Mouse (Mus musculus): Measurements from ENCODE around the gene Cep350.

Gene Cep350

DNA sequence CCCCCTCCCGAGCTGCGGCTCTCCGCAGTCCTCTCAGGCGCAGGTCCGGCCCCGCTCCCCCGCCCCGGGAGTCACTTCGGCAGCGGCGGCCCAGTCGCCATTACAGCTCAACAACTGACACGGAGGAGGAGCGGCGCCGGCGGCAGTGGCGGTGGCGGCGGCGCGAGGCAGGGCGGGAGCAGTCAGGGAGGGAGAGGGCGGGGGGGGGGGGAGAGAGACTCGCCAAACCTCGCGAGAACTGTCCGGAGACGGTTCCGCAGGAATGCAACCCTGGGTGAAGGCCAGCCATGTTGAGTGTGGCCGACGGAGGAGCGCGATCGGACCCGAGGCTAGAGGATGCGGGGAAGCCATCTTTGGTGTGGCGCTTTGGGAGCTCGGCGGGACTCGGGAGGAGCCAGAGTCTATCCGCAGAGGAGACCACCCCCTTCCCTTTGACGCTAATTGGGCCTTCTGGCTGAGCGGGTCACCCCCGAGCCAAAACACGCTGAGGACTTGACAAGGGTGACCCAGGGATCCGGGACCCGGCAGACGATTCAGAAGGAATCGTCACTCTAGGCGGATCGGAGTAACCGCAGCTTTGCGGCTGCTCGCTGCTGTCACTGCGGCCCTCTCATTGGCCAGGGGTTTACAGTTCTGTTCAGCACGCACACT, at the start of gene Cep350:
Gene Cep350, minus strand, starts transcription at position 188 of the 651 bp plus-strand sequence.
- ChIA-PET CTCF (interaction anchor here (0.5 to 1.9 kb wide), 9 partner anchors 34 to 1692 kb away, joined by 4 to 10 read pairs (median 5); partner anchors contain the start of genes Tor1aip1 (in 1 of the 4) and Tor1aip2 (in 1 of the 4)), POLR2A (interaction anchor here (0.5 to 2.4 kb wide), 82 partner anchors 9 to 1538 kb away, joined by 3 to 34 read pairs (median 4); partner anchors contain the start of genes Tor1aip1 (in 3 of the 4), Tor1aip2 (in 3 of the 4), Qsox1 (in 2 of the 4) and Abl2 (in 1 of the 4))

DNA sequence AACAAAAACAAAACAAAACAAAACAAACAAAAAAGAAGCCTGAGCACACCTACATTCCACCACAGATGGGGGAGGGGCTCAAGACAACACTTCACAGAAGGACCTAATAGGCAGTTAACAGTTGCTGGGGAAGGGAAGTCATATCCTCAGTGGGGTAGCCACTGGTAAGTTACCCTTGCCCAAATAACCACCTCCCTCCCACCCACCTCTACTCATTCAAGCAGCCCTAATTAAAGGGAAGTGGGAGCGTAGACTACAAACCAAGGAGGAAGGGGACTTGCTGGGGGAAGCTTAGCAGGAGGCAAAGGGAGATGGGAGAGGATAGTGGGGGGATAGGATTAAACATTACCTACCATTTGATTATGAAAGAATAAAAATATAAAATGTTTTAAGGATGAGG, 47.3 kb upstream of the Cep350 start:
- ChIA-PET CTCF (interaction anchor here in 1 of 4 experiments (0.8 kb wide), 1 partner anchor 10 kb away, joined by 3 read pairs; no protein-coding TSS in a partner anchor), POLR2A (interaction anchor here in 2 of 4 experiments (0.9 to 5.0 kb wide), 7 partner anchors 13 to 48 kb away, joined by 3 to 41 read pairs (median 5); partner anchors contain the start of genes Cep350 (in 1 of the 2), Tor1aip1 (in 1 of the 2) and Tor1aip2 (in 1 of the 2))

- POLR2A ChIA-PET = interaction anchor here in 2 of 4 experiments (1.5 to 5.0 kb wide), 4 partner anchors 16 to 47 kb away, joined by 5 to 41 read pairs (median 10); partner anchors contain the start of genes Cep350 (in 1 of the 2), Tor1aip1 (in 1 of the 2) and Tor1aip2 (in 1 of the 2)
These were observed 46.7 kb upstream of the Cep350 start for GRCm38 (mm10) chr1:156019800-156020199.

DNA sequence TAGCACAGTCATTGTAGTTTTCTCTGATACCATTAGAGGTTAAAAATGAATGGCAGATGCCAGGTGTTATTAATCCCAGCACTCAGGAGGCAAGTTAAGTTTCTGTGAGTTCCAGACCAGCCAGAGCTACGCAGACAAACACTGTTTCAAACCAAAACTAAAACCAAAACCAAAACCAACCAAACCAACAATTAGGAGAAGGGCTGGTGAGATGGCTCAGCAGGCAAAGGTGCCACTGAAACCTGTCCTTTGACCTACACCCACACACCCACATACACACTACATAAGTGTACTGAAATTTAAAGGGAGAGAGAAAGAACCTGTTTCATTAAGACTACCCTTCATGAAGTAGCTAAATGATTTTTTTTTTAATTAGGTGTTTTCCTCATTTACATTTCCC, 35.9 kb upstream of the Cep350 start:
- ChIA-PET CTCF (no interaction called here), POLR2A (interaction anchor here in 1 of 4 experiments (0.9 kb wide), 1 partner anchor 27 kb away, joined by 3 read pairs; the partner anchor contains the start of gene Tor1aip1)

More at GRCm38 (mm10) chr1:156019800-156020199, 46.7 kb upstream of the Cep350 start:
- CTCF ChIA-PET = no interaction called here

GRCm38 (mm10) chr1:156005906-156006305, 32.9 kb upstream of the Cep350 start:
- ChIA-PET POLR2A (interaction anchor here in 2 of 4 experiments (0.6 to 1.8 kb wide), 5 partner anchors 30 to 273 kb away, joined by 3 to 6 read pairs (median 4); partner anchors contain the start of genes Cep350 (in 2 of the 2) and Tor1aip1 (in 1 of the 2)), CTCF (no interaction called here)

DNA sequence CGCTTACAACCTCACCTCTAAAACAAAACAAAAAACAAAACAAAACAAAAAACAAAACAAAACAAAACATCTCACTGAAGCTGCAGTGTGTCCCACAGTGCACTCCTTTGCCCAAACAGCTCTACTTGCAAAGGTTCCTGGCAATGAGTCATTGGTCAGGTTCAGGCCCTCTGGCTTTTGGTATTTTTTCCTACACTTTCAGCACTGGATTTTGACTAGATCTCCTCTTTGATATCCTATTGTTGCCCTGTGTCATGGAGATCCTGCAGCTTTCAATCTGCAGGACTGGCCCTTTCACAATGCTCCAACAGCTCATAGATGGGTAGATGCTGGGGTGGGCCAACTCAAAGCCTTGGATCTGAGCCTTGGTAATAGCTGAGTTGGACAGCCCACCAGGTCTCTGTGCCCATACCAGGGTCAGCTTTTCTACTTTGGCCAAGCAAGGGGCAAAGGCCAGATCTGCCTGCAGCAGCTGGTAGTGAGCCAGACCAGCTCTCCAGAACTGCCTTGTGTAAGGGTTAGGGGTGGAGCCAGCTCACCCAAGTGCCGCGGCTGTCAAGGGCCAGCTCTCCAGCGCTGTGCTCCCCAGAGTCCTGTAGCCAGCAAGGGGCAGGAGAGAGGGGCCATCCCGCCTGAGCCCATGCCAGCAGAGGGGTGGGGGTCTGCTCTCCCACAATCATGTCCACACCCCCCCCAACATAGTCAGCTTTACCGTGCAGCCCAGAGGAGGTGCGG, 30.3 kb upstream of the Cep350 start:
- ChIA-PET POLR2A (interaction anchor here in 3 of 4 experiments (0.5 to 1.6 kb wide), 9 partner anchors 8 to 40 kb away, joined by 3 to 5 read pairs (median 4); partner anchors contain the start of genes Cep350 (in 2 of the 3), Tor1aip2 (in 2 of the 3) and Tor1aip1 (in 1 of the 3)), CTCF (interaction anchor here in 1 of 4 experiments (0.9 kb wide), 1 partner anchor 33 kb away, joined by 3 read pairs; no protein-coding TSS in a partner anchor)

- CTCF ChIA-PET = no interaction called here
- POLR2A ChIA-PET = interaction anchor here in 2 of 4 experiments (1.2 to 1.5 kb wide), 2 partner anchors 30 to 41 kb away, joined by 3 to 4 read pairs; partner anchors contain the start of gene Cep350 (in 1 of the 2)
These were observed 29.3 kb upstream of the Cep350 start for GRCm38 (mm10) chr1:156002366-156002765.

DNA sequence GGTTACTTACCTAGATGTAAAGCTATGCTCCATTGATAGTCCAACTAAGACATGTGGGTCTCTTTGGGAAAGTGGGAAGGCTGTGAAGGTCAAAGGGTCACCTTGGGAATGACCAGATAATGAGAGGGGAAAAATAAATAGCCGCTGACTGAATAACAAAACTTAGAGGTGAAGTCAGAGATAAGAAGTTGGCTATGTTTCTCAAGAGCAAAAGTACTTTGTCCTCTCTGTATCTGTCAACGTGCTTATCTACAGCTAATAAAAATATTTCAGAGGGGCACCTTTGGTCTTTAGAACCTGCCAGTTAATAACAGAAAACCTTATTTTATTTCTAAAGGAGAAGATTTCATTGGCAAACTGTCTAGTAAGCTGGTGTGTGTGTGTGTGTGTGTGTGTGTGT, 22.6 kb upstream of the Cep350 start:
- ChIA-PET POLR2A (interaction anchor here in 3 of 4 experiments (0.5 to 1.7 kb wide), 5 partner anchors 9 to 426 kb away, joined by 3 to 6 read pairs (median 5); partner anchors contain the start of genes Cep350 (in 1 of the 3), Tor1aip1 (in 1 of the 3) and Tor1aip2 (in 1 of the 3)), CTCF (interaction anchor here in 2 of 4 experiments (0.7 to 0.8 kb wide), 2 partner anchors 90 to 958 kb away, joined by 3 to 6 read pairs; no protein-coding TSS in a partner anchor)

GRCm38 (mm10) chr1:155994524-155994923, 21.5 kb upstream of the Cep350 start:
- POLR2A ChIA-PET = interaction anchor here in 1 of 4 experiments (1.0 to 1.7 kb wide), 3 partner anchors 10 to 21 kb away, joined by 3 to 6 read pairs (median 5); partner anchors contain the start of gene Cep350
- CTCF ChIA-PET = no interaction called here

- ChIA-PET CTCF (no interaction called here), POLR2A (interaction anchor here in 3 of 4 experiments (0.6 to 0.7 kb wide), 5 partner anchors 17 to 64 kb away, joined by 3 to 10 read pairs (median 4); partner anchors contain the start of gene Cep350 (in 1 of the 3))
These were observed 17.3 kb upstream of the Cep350 start for GRCm38 (mm10) chr1:155990391-155990790.

GRCm38 (mm10) chr1:155989387-155989786, 16.3 kb upstream of the Cep350 start:
- POLR2A ChIA-PET = no interaction called here

DNA sequence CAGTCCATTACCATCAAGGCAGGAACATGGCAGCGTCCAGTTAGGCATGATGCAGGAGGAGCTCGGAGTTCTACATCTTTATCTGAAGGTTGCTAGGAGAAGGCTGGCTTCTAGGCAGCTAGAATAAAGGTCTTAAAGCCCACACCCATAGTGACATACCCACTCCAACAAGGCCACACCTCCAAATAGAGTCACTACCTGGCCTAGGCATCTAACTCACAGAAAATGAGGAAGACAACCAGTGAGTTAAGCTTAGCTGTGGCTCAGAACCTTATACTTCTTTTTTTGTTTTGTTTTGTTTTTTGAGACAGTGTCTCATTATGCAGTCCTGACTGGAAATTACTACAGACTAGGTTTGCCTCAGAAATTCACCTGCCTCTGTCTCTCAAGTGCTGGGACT, 14.6 kb upstream of the Cep350 start:
- CTCF ChIA-PET = no interaction called here
- POLR2A ChIA-PET = no interaction called here

More at GRCm38 (mm10) chr1:155989387-155989786, 16.3 kb upstream of the Cep350 start:
- CTCF ChIA-PET = no interaction called here

DNA sequence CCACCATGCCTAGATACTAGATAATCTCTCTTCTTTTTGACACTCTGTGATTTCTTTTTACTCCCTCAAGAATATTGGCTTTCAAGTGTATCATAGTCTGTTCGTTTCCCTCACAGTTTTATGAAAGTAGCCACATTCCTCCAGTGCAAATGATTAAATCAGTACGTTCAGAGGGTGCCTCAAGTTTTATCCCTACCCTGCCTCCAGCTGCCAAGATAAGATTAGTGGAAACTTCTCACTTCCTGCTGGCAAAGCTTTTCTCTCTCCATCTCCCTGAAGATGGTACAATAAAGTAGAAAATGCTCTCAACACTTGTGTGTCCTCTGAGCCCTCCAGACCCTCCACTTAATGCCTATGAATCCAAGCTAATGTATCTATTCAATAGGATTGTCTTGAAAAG, 1.9 kb upstream of the Cep350 start:
- CTCF ChIA-PET = no interaction called here
- POLR2A ChIA-PET = interaction anchor here in 1 of 4 experiments (1.0 kb wide), 1 partner anchor 61 kb away, joined by 3 read pairs; the partner anchor contains the start of genes Tor1aip1 and Tor1aip2

DNA sequence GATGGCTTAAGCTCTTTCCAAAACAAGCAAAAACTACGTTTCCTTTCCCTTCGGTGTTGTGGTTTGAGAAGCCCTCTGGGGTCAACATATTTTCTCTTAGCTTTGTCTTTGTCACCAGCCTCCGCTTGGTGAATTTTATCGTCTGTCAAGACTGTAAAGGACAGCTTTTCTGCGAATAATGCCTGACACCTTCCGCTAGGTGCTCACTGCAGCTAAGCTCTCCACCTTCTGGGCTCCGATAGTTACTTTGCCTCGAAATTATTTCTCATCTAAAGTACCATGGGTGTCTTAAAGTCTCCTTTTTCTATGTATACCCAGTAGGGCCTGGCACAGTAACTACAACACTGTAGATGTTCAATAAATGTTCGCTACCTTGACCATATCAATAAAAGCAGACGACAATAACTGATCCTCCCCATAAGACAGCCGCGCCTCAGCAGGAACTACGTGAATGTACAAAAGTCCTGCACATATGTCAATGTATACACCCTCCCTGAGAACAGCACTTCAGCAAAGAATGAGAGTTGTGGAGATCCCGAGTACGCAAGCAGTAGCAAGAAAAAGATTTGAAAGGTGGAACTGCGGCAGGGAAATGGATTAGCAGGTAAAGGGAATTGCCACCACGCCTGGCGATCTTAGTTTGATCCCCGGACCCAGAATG, 794 bp upstream of the Cep350 start:
- ChIA-PET CTCF (interaction anchor here (0.7 to 1.9 kb wide), 6 partner anchors 62 to 76 kb away, joined by 4 to 10 read pairs (median 5); partner anchors contain the start of genes Tor1aip1 (in 1 of the 4) and Tor1aip2 (in 1 of the 4)), POLR2A (interaction anchor here (0.5 to 2.4 kb wide), 63 partner anchors 9 to 875 kb away, joined by 3 to 34 read pairs (median 4); partner anchors contain the start of genes Tor1aip1 (in 3 of the 4), Tor1aip2 (in 3 of the 4), Qsox1 (in 2 of the 4) and Acbd6 (in 1 of the 4))

GRCm38 (mm10) chr1:155972146-155973067, 648 bp downstream of the Cep350 start:
- CTCF ChIA-PET = interaction anchor here in 3 of 4 experiments (0.5 to 1.9 kb wide), 6 partner anchors 35 to 1691 kb away, joined by 4 to 10 read pairs (median 5); partner anchors contain the start of gene Tor1aip1 (in 1 of the 3)
- POLR2A ChIA-PET = interaction anchor here (0.5 to 2.4 kb wide), 62 partner anchors 8 to 1539 kb away, joined by 3 to 34 read pairs (median 4); partner anchors contain the start of genes Tor1aip1 (in 3 of the 4), Tor1aip2 (in 3 of the 4), Qsox1 (in 2 of the 4) and Abl2 (in 1 of the 4)

DNA sequence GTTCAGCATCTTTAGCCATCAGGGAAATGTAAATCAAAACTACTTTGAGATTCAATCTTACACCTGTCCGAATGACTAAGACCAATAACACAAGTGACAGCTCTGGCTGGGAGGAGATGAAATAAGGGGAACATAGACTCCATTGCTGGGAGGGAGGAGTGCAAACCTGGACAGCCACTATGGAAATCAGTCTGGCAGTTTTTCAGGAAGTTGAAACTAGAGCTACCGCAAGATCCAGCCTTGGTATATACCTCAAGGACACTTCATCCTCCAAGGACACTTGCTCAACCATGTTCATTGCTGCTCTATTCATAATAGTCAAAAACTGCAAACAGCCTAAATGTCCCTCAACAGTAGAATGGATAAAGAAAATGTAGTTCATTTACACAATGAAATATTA, 23.9 kb downstream of the Cep350 start:
- POLR2A ChIA-PET = no interaction called here
- CTCF ChIA-PET = no interaction called here

Measured in embryonic stem cell, embryonic (primary cell).